In genomic region chr6:120493374-120494181, GRCm38 (mm10) we compare ENCODE assay signal across 8 mouse cellular contexts. TPM values are rescaled to one million over a fixed set of nuclear protein-coding genes. Genes with fewer than 3 reads are reported as not detected.
DNase-seq lines count a peak whose midpoint lies in the region; ATAC-seq and TF ChIP-seq lines count a peak whose summit lies in the region.

Tmem121b (minus strand) TSS chr6:120493807.

- no peaks in the 10 kb centered on the region for H3K9me3 ChIP-seq in heart, embryonic 11.5 days (replicated peaks; ENCODE audit: control insufficient read depth, low read length)
- H3K9me3 ChIP-seq in intestine, postnatal 0 days (ENCODE audit: control insufficient read depth) = no peaks in the 10 kb centered on the region
- H3K9me3 ChIP-seq in limb, embryonic 15.5 days = no peaks in the 10 kb centered on the region

- peak; percentile 51 for ATAC-seq in heart, embryonic 11.5 days (replicated peaks; ENCODE audit: insufficient number of reproducible peaks, low FRiP score, low TSS enrichment)
- ATAC-seq in intestine, postnatal 0 days = no peak
- peak; percentile 67; the same call in 1 of the 2 replicates for ATAC-seq in limb, embryonic 15.5 days (ENCODE audit: insufficient number of reproducible peaks, low FRiP score, low TSS enrichment, low read depth)
- ATAC-seq in monocyte, adult 5-6 weeks (replicated peaks; ENCODE audit: insufficient number of reproducible peaks, low FRiP score, low TSS enrichment, poor library complexity, severe bottlenecking) = no peak

- under 1% methylated on average over 64 of the region's 84 CpGs for WGBS in heart, embryonic 11.5 days (ENCODE audit: insufficient replicate concordance)
- WGBS in intestine, postnatal 0 days = under 1% methylated on average over 75 of the region's 84 CpGs
- WGBS in limb, embryonic 15.5 days = under 1% methylated on average over 79 of the region's 84 CpGs

- no peak for DNase-seq in heart, adult 8-10 months (ENCODE audit: low spot score)
- DNase-seq in cerebellum, adult 9-10 months = peak; percentile 60
- peak; percentile 85 to 93 for DNase-seq in frontal cortex, adult 2 months (ENCODE audit: extremely low spot score in 1 of 2, low spot score in 1 of 2)

- peak within 1 kb of the TSS; percentile 100 for H3K4me2 ChIP-seq in heart, embryonic 11.5 days
- H3K4me2 ChIP-seq in intestine, postnatal 0 days (replicated peaks; ENCODE audit: low read depth) = peak within 1 kb of the TSS; percentile 88
- peak within 1 kb of the TSS; percentile 99 for H3K4me2 ChIP-seq in limb, embryonic 15.5 days

- H3K4me1 ChIP-seq in heart, embryonic 11.5 days (ENCODE audit: control insufficient read depth, insufficient read depth, low read length) = peaks cover 19% of the 10 kb centered on the region
- H3K4me1 ChIP-seq in intestine, postnatal 0 days (replicated peaks; ENCODE audit: control insufficient read depth, insufficient read depth, low read length) = peaks cover 6% of the 10 kb centered on the region; the same call in 1 of the 2 replicates
- peaks cover 25% of the 10 kb centered on the region for H3K4me1 ChIP-seq in limb, embryonic 15.5 days
- peaks cover 9% of the 10 kb centered on the region for H3K4me1 ChIP-seq in testis, adult 2 months (ENCODE audit: control insufficient read depth, insufficient read depth, low read length)

- H3K36me3 ChIP-seq in heart, embryonic 11.5 days (ENCODE audit: control insufficient read depth, insufficient read depth, low read length) = no peaks in the 10 kb centered on the region
- H3K36me3 ChIP-seq in intestine, postnatal 0 days (ENCODE audit: control insufficient read depth, insufficient read depth) = no peaks in the 10 kb centered on the region
- no peaks in the 10 kb centered on the region for H3K36me3 ChIP-seq in limb, embryonic 15.5 days
- H3K36me3 ChIP-seq in testis, adult 2 months (ENCODE audit: control insufficient read depth, insufficient read depth, low read length) = no peaks in the 10 kb centered on the region

- peak within 1 kb of the TSS; percentile 50 for H3K9ac ChIP-seq in heart, embryonic 11.5 days (ENCODE audit: low read depth, low read length)
- no peak within 1 kb of the TSS for H3K9ac ChIP-seq in intestine, postnatal 0 days (ENCODE audit: low read depth, low read length)
- peak within 1 kb of the TSS; percentile 37 for H3K9ac ChIP-seq in limb, embryonic 15.5 days

- peak within 1 kb of the TSS; percentile 76 for H3K4me3 ChIP-seq in heart, embryonic 11.5 days (ENCODE audit: low read depth, low read length)
- H3K4me3 ChIP-seq in intestine, postnatal 0 days (ENCODE audit: low read depth, low read length) = peak within 1 kb of the TSS; percentile 54
- H3K4me3 ChIP-seq in limb, embryonic 15.5 days = peak within 1 kb of the TSS; percentile 66
- H3K4me3 ChIP-seq in testis, adult 2 months (ENCODE audit: control insufficient read depth, low read depth, low read length) = peak within 1 kb of the TSS; percentile 71

- H3K27ac ChIP-seq in heart, embryonic 11.5 days (ENCODE audit: low read depth, low read length) = no peak within 1 kb of the TSS
- H3K27ac ChIP-seq in intestine, postnatal 0 days (ENCODE audit: low read depth, low read length) = no peak within 1 kb of the TSS
- H3K27ac ChIP-seq in limb, embryonic 15.5 days = no peak within 1 kb of the TSS
- no peak within 1 kb of the TSS for H3K27ac ChIP-seq in testis, adult 2 months (ENCODE audit: control insufficient read depth, insufficient read depth, low read depth, low read length)

- H3K27me3 ChIP-seq in heart, embryonic 11.5 days (ENCODE audit: control insufficient read depth, insufficient read depth, low read length) = peaks cover 48% of the 10 kb centered on the region
- peaks cover 40% of the 10 kb centered on the region for H3K27me3 ChIP-seq in intestine, postnatal 0 days (replicated peaks; ENCODE audit: control insufficient read depth, insufficient read depth, low read length)
- peaks cover 45% of the 10 kb centered on the region for H3K27me3 ChIP-seq in limb, embryonic 15.5 days
- H3K27me3 ChIP-seq in testis, adult 2 months (ENCODE audit: control insufficient read depth, insufficient read depth, low read length) = no peaks in the 10 kb centered on the region

- no peak for TF ChIP-seq POLR2A in testis, adult 2 months (IDR thresholded peaks at IDR 0.05; ENCODE audit: control insufficient read depth, low read depth, low read length)

- no peak for TF ChIP-seq CTCF in intestine, postnatal 0 days (IDR thresholded peaks at IDR 0.05; ENCODE audit: low read depth)
- no peak for TF ChIP-seq CTCF in testis, adult 2 months (IDR thresholded peaks at IDR 0.05; ENCODE audit: control insufficient read depth, insufficient read depth, insufficient replicate concordance, low read depth, low read length)

RNA-seq across cellular contexts. Expression of gene Tmem121b, which starts in this region (rescaled TPM):
- polyA plus RNA-seq in heart, embryonic 11.5 days (2014; fragmentation: Nextera tagmentation; extraction: Ambion mirVana) = 0.04 and 0.09 TPM in 2 replicates
- total RNA-seq in heart, adult 8-10 months (2022) = not detected
- polyA plus RNA-seq in frontal cortex, adult 2 months (2012; rRNA removed) = 28.7 and 31.8 TPM in 2 replicates
- polyA plus RNA-seq in intestine, postnatal 0 days (2015; fragmentation: Nextera tagmentation; extraction: Ambion mirVana) = 0.03 and 0.05 TPM in 2 replicates
- 0.05 TPM in 1 of 2 replicates, not detected in the other for polyA plus RNA-seq in limb, embryonic 15.5 days (2015; fragmentation: Nextera tagmentation; extraction: Ambion mirVana)
- 4.9 to 12.3 TPM (median 10.3 TPM) in 3 replicates for total RNA-seq in monocyte, adult 5-6 weeks (2017)
- polyA plus RNA-seq in testis, adult 2 months (2012; rRNA removed) = 0.10 and 0.14 TPM in 2 replicates

Comparison
In these comparisons a context has a peak if more than half of its experiments do, and no peak if none do; other contexts are left out.
1. RNA of gene Tmem121b (polyA plus RNA-seq): 28.7 to 31.8 TPM in frontal cortex, adult 2 months; 0.10 to 0.14 TPM in testis, adult 2 months, 0.04 to 0.09 TPM in heart, embryonic 11.5 days, 0.03 to 0.05 TPM in intestine, postnatal 0 days and 0.05 TPM in limb, embryonic 15.5 days; every median in the first group is over 10 times any median in the second.
2. Peak in ATAC-seq, H3K4me3 ChIP-seq, H3K9ac ChIP-seq and H3K4me2 ChIP-seq in heart, embryonic 11.5 days; RNA of the gene not detected or under 1 TPM.
3. Peak in ATAC-seq, H3K4me3 ChIP-seq, H3K9ac ChIP-seq and H3K4me2 ChIP-seq in limb, embryonic 15.5 days; RNA of the gene not detected or under 1 TPM.
4. Peak in every context shown above with its lines, with median percentiles within 50 percentile points of each other: H3K4me2 ChIP-seq and H3K4me3 ChIP-seq.